In genomic region chr11:73044229-73044755, GRCm38 (mm10) we compare ENCODE assay signal across 2 mouse cellular contexts.
TF ChIP-seq lines count a peak whose summit lies in the region.

No protein-coding gene starts in this region.

TF ChIP-seq in C2C12, 6 proteins besides CTCF, POLR2A, EP300 and RAD21 (continued from another document):
- TF ChIP-seq FOSL1 (IDR thresholded peaks at IDR 0.05; ENCODE audit: insufficient read depth, low read length, poor library complexity, severe bottlenecking) (no peak), MYOG (IDR thresholded peaks at IDR 0.05; ENCODE audit: control insufficient read depth, extremely low read depth, insufficient read length) (no peak), MYOD1 (IDR thresholded peaks at IDR 0.05; ENCODE audit: control insufficient read depth, insufficient read length, low read depth) (no peak), CEBPB (IDR thresholded peaks at IDR 0.05; ENCODE audit: low read depth) (no peak), MAX (IDR thresholded peaks at IDR 0.05) (no peak)
TF ChIP-seq in C2C12: peak in this region for 1.

TF ChIP-seq in CH12.LX, 34 proteins besides CTCF, POLR2A, EP300 and RAD21 (continued from another document):
- peak; percentile 24 for TF ChIP-seq USF2 (conservative IDR thresholded peaks at IDR 0.05; ENCODE audit: low read depth, low read length)
